Mouse (Mus musculus): ENCODE data around the gene Sdr42e1. TPM values are rescaled to one million over a fixed set of nuclear protein-coding genes. Genes with fewer than 3 reads are reported as not detected.

Gene Sdr42e1
- polyA plus RNA-seq, 1 experiment from 2014 or later, result 3.5 TPM

GRCm38 (mm10) chr8:117646440-117646839, 27.0 kb downstream of the Sdr42e1 start:
- 69% methylated on average over 5 of the region's 5 CpGs for WGBS
- Histone ChIP-seq H3K27me3 (ENCODE audit: insufficient read depth, low read length) (no peaks in the 10 kb centered on the region), H3K36me3 (ENCODE audit: insufficient read depth, low read length) (no peaks in the 10 kb centered on the region), H3K27ac (no peak overlapping the region), H3K9me3 (replicated peaks; ENCODE audit: low read length) (no peaks in the 10 kb centered on the region), H3K4me3 (replicated peaks; ENCODE audit: low read depth, low read length) (no peak overlapping the region), H3K4me1 (replicated peaks; ENCODE audit: insufficient read depth, low read length) (no peaks in the 10 kb centered on the region), H3K4me2 (ENCODE audit: low read length) (no peak overlapping the region), H3K9ac (ENCODE audit: low read depth, low read length) (no peak overlapping the region)
- DNase-seq (ENCODE audit: low spot score) (no peak), ATAC-seq (replicated peaks; ENCODE audit: low FRiP score, low read depth) (no peak)
- no peak for TF ChIP-seq CTCF (IDR thresholded peaks at IDR 0.05; ENCODE audit: low read depth)

GRCm38 (mm10) chr8:117646020-117646419, 27.5 kb downstream of the Sdr42e1 start:
- H3K4me3 ChIP-seq (replicated peaks; ENCODE audit: low read depth, low read length), result no peak overlapping the region
- H3K27me3 ChIP-seq (ENCODE audit: insufficient read depth, low read length), result no peaks in the 10 kb centered on the region
- no peaks in the 10 kb centered on the region for H3K4me1 ChIP-seq (replicated peaks; ENCODE audit: insufficient read depth, low read length)
- peak; percentile 68 for DNase-seq (ENCODE audit: low spot score)
- no peak for ATAC-seq (replicated peaks; ENCODE audit: low FRiP score, low read depth)
- H3K4me2 ChIP-seq (ENCODE audit: low read length), result no peak overlapping the region
- no peak overlapping the region for H3K27ac ChIP-seq
- 41% methylated on average over 2 of the region's 2 CpGs for WGBS
- no peaks in the 10 kb centered on the region for H3K9me3 ChIP-seq (replicated peaks; ENCODE audit: low read length)
- peak; percentile 91 for TF ChIP-seq CTCF (IDR thresholded peaks at IDR 0.05; ENCODE audit: low read depth)
- no peaks in the 10 kb centered on the region for H3K36me3 ChIP-seq (ENCODE audit: insufficient read depth, low read length)
- H3K9ac ChIP-seq (ENCODE audit: low read depth, low read length), result no peak overlapping the region

DNA sequence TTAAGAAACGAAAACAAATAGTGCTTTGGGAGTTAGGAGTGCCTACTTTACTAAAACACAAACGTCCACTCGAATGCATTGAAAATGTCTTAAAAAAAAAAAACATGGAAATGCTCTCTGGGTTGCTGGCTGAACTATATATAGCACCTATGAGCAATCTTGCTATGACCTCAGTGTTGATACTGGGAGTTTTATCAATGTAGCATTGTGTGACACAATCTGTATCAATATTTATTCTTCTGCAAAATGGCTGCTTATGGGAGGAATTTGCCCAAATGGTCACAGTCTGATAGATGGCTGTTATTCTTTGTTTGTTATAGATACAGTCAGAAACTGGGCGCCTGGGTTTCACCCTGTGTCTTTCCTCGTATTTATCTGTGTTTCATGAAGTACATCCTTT, 28.0 kb downstream of the Sdr42e1 start:
- ATAC-seq (replicated peaks; ENCODE audit: low FRiP score, low read depth), result no peak
- 70% methylated on average over 5 of the region's 5 CpGs for WGBS
- H3K9ac ChIP-seq (ENCODE audit: low read depth, low read length), result no peak overlapping the region
- no peak for TF ChIP-seq CTCF (IDR thresholded peaks at IDR 0.05; ENCODE audit: low read depth)
- H3K4me3 ChIP-seq (replicated peaks; ENCODE audit: low read depth, low read length), result no peak overlapping the region
- no peak for DNase-seq (ENCODE audit: low spot score)
- H3K27ac ChIP-seq, result no peak overlapping the region
- H3K4me1 ChIP-seq (replicated peaks; ENCODE audit: insufficient read depth, low read length), result no peaks in the 10 kb centered on the region
- H3K36me3 ChIP-seq (ENCODE audit: insufficient read depth, low read length), result no peaks in the 10 kb centered on the region
- H3K4me2 ChIP-seq (ENCODE audit: low read length), result no peak overlapping the region
- no peaks in the 10 kb centered on the region for H3K27me3 ChIP-seq (ENCODE audit: insufficient read depth, low read length)
- H3K9me3 ChIP-seq (replicated peaks; ENCODE audit: low read length), result no peaks in the 10 kb centered on the region

- H3K27ac ChIP-seq, result no peak overlapping the region
- H3K4me2 ChIP-seq (ENCODE audit: low read length), result no peak overlapping the region
- WGBS, result 95% methylated on average over 9 of the region's 9 CpGs
- no peak for TF ChIP-seq CTCF (IDR thresholded peaks at IDR 0.05; ENCODE audit: low read depth)
- no peaks in the 10 kb centered on the region for H3K9me3 ChIP-seq (replicated peaks; ENCODE audit: low read length)
- H3K4me3 ChIP-seq (replicated peaks; ENCODE audit: low read depth, low read length), result no peak overlapping the region
- H3K9ac ChIP-seq (ENCODE audit: low read depth, low read length), result no peak overlapping the region
- no peaks in the 10 kb centered on the region for H3K27me3 ChIP-seq (ENCODE audit: insufficient read depth, low read length)
- H3K4me1 ChIP-seq (replicated peaks; ENCODE audit: insufficient read depth, low read length), result no peaks in the 10 kb centered on the region
- no peak for DNase-seq (ENCODE audit: low spot score)
- ATAC-seq (replicated peaks; ENCODE audit: low FRiP score, low read depth), result no peak
- no peaks in the 10 kb centered on the region for H3K36me3 ChIP-seq (ENCODE audit: insufficient read depth, low read length)
These were observed 33.9 kb downstream of the Sdr42e1 start for GRCm38 (mm10) chr8:117639631-117640030.

GRCm38 (mm10) chr8:117637462-117637861, 36.0 kb downstream of the Sdr42e1 start:
- no peak overlapping the region for H3K4me3 ChIP-seq (replicated peaks; ENCODE audit: low read depth, low read length)
- no peaks in the 10 kb centered on the region for H3K36me3 ChIP-seq (ENCODE audit: insufficient read depth, low read length)
- WGBS, result 70% methylated on average over 3 of the region's 3 CpGs
- DNase-seq (ENCODE audit: low spot score) (no peak), ATAC-seq (replicated peaks; ENCODE audit: low FRiP score, low read depth) (no peak)
- H3K9ac ChIP-seq (ENCODE audit: low read depth, low read length), result no peak overlapping the region
- TF ChIP-seq CTCF (IDR thresholded peaks at IDR 0.05; ENCODE audit: low read depth), result 0 out of 2 replicates have a peak, but pooled peaks have one; percentile 13
- H3K9me3 ChIP-seq (replicated peaks; ENCODE audit: low read length), result no peaks in the 10 kb centered on the region
- no peaks in the 10 kb centered on the region for H3K27me3 ChIP-seq (ENCODE audit: insufficient read depth, low read length)
- no peak overlapping the region for H3K4me2 ChIP-seq (ENCODE audit: low read length)
- no peak overlapping the region for H3K27ac ChIP-seq
- H3K4me1 ChIP-seq (replicated peaks; ENCODE audit: insufficient read depth, low read length), result no peaks in the 10 kb centered on the region

- Histone ChIP-seq H3K4me3 (replicated peaks; ENCODE audit: low read depth, low read length) (no peak overlapping the region), H3K36me3 (ENCODE audit: insufficient read depth, low read length) (no peaks in the 10 kb centered on the region), H3K27me3 (ENCODE audit: insufficient read depth, low read length) (no peaks in the 10 kb centered on the region), H3K4me1 (replicated peaks; ENCODE audit: insufficient read depth, low read length) (no peaks in the 10 kb centered on the region), H3K9me3 (replicated peaks; ENCODE audit: low read length) (no peaks in the 10 kb centered on the region), H3K4me2 (ENCODE audit: low read length) (no peak overlapping the region), H3K27ac (no peak overlapping the region), H3K9ac (ENCODE audit: low read depth, low read length) (no peak overlapping the region)
- 87% methylated on average over 7 of the region's 7 CpGs for WGBS
- TF ChIP-seq CTCF (IDR thresholded peaks at IDR 0.05; ENCODE audit: low read depth), result no peak
- DNase-seq (ENCODE audit: low spot score) (no peak), ATAC-seq (replicated peaks; ENCODE audit: low FRiP score, low read depth) (no peak)
These were observed 39.1 kb downstream of the Sdr42e1 start for GRCm38 (mm10) chr8:117634406-117634805.

DNA sequence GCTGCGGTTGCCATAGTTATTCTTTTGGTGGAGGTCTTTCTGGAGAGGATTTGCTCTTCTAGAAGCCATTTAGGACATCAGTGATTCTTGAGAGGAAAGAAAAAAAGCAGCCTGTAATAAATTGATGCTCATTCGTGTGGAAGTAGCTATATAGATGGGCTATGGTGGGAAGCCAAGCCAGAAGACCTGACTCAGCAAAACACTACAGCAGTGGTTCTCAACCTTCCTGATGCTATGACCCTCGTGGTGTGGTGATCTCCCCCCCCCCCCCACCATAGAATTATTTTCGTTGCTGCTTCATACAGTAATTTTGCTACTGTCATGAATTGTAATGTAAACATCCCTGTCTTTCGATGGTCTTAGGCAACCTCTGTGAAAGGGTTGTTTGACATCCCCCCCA, 41.0 kb downstream of the Sdr42e1 start:
- Histone ChIP-seq H3K9ac (ENCODE audit: low read depth, low read length) (no peak overlapping the region), H3K27ac (no peak overlapping the region), H3K27me3 (ENCODE audit: insufficient read depth, low read length) (no peaks in the 10 kb centered on the region), H3K36me3 (ENCODE audit: insufficient read depth, low read length) (no peaks in the 10 kb centered on the region), H3K4me3 (replicated peaks; ENCODE audit: low read depth, low read length) (no peak overlapping the region), H3K9me3 (replicated peaks; ENCODE audit: low read length) (no peaks in the 10 kb centered on the region), H3K4me1 (replicated peaks; ENCODE audit: insufficient read depth, low read length) (no peaks in the 10 kb centered on the region), H3K4me2 (ENCODE audit: low read length) (no peak overlapping the region)
- ATAC-seq (replicated peaks; ENCODE audit: low FRiP score, low read depth) (no peak), DNase-seq (ENCODE audit: low spot score) (no peak)
- TF ChIP-seq CTCF (IDR thresholded peaks at IDR 0.05; ENCODE audit: low read depth), result no peak
- WGBS, result 72% methylated on average over 5 of the region's 5 CpGs
